Mouse (Mus musculus) megakaryocyte, embryonic 14.5 days (primary cell): ENCODE measurements around the gene Trmo. TPM values are rescaled to one million over a fixed set of nuclear protein-coding genes. Genes with fewer than 3 reads are reported as not detected.

Experiments
- H3K27me3 ChIP-seq: replicated peaks from 2 replicates; pipeline ENCODE3; 2012; ENCODE audit warnings: inconsistent platforms
- H3K36me3 ChIP-seq: replicated peaks from 2 replicates; pipeline ENCODE3; 2012; ENCODE audit warnings: low read length, inconsistent platforms, mixed read lengths
- H3K4me1 ChIP-seq: 2 replicates; pipeline ENCODE4 v1.6.1; 2012; ENCODE audit warnings: inconsistent platforms
- H3K4me3 ChIP-seq: replicated peaks from 2 replicates; pipeline ENCODE3; 2012; ENCODE audit warnings: moderate library complexity, mild to moderate bottlenecking, inconsistent platforms
- H3K9me3 ChIP-seq: 2 replicates; pipeline ENCODE4 v1.6.1; 2012; ENCODE audit warnings: inconsistent platforms
- FLI1 ChIP-seq: IDR thresholded peaks from 2 replicates; pipeline ENCODE4 v1.6.1; 2012; ENCODE audit warnings: low read length, inconsistent platforms, mixed read lengths
- GATA1 ChIP-seq: IDR thresholded peaks from 3 replicates; pipeline ENCODE4 v1.6.1; 2012; ENCODE audit warnings: mixed read lengths, low read length, inconsistent platforms, borderline replicate concordance
- polyA plus RNA-seq: library from polyadenylated mRNA; stranded (reverse); fragments of >175 nt; gene quantifications from 2 replicates; pipeline ENCODE4 v1.2.3, GENCODE M21; 2012; ENCODE audit warnings: low replicate concordance; ENCODE audit not compliant: insufficient read depth

Trmo gene
- polyA plus RNA-seq, 1 experiment: 1.5 TPM

DNA sequence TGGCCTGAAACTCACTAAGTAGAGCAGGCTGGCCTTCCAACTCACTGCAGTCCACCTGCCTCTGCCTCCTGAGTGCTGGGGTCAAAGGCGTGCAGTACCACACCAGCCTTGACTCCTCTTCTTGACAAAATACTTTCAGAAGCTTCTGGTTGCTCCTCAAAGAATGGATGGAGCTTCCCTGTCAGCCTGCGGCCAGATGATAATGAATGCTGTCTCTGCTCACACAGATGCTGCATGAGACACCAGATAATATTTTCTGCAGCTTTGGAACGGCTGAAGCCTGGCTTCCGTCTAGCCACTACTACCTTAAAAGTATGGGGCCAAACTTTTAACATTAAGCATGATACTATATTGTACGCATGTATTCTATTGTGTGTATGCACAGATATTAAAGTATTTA is 21.4 kb upstream of the Trmo start:
- Histone ChIP-seq H3K9me3 (peaks cover 2% of the 10 kb centered on the region; the same call in 1 of the 2 replicates), H3K4me1 (peaks cover 78% of the 10 kb centered on the region), H3K27me3 (no peaks in the 10 kb centered on the region), H3K4me3 (peak overlapping the region; percentile 71), H3K36me3 (no peaks in the 10 kb centered on the region)
- TF ChIP-seq FLI1 (no peak), GATA1 (no peak)

DNA sequence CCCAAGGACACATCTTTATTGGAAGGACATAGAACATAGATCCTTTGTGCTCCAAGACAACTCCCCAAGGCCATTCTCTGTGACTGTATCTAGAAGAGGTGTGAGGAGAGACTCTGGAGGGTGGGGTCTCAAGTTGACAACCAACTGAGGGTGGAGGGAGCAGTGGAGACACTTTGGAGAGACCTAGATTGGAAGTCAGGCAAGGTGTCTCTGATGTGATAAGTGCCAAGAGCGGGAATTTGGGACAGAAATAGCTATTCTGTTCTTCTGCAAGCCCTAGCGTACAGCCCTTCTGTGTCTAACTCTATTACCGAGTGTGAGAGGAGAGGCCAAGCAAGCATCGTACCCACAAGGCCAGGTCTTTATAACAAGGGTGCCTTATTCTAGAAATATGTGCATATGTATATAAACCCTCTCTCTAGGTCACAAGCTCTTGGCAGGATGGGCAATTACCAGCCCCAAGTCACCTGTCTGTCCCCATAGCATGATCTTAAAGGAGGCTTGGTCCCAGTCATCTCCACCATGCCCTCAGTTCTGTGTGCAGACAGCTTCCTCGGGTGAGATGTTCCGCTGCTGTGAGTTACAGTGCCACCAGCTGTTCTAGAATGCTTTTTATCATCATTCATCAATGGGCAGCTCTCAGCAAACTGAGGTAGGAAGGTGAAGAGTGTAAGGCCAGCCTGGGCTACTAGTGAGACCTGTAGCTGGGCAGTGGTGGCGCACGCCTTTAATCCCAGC is 17.9 kb upstream of the Trmo start:
- no peaks in the 10 kb centered on the region for H3K9me3 ChIP-seq
- no peaks in the 10 kb centered on the region for H3K36me3 ChIP-seq
- peaks cover 84% of the 10 kb centered on the region for H3K4me1 ChIP-seq
- H3K27me3 ChIP-seq: no peaks in the 10 kb centered on the region
- H3K4me3 ChIP-seq: peak overlapping the region; percentile 1
- TF ChIP-seq GATA1 (no peak), FLI1 (no peak)

DNA sequence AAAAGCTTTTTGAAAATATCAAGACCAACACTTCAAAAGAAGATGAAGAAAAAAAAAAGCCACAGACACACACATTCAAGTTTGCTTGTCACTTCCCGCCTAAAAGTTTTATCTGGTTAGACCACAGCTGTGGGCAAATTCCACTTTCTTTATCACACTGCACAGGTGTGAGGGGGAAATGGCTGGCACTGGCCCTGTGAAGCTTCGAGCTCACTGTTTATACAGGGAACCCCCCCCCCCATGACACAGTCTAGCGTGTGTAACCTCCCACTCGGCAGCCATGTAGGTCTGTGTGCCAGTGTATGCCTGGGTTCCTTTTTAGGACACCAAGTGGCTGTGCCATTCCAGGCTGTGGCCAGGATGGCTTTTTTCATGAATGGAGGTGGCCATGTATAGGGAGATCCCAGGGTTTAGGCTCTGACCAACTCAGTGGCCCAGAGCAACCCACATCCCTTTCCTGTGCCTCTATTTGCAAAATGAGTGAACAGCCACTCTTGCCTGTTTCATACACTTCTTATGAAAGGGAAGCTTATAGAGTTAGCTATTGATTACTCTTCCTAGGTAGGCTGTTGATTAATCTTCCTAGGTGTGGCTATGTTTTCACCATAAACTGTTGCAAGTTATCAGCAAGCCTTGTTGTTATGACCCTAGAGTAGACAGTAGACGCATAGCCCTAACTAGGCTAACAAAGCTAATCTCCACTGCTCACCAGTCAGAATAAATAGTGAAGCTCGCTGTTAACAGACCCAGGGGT is 15.0 kb upstream of the Trmo start:
- Histone ChIP-seq H3K9me3 (no peaks in the 10 kb centered on the region), H3K4me1 (peaks cover 79% of the 10 kb centered on the region), H3K27me3 (no peaks in the 10 kb centered on the region), H3K36me3 (peaks cover 25% of the 10 kb centered on the region), H3K4me3 (peak overlapping the region; percentile 91)
- TF ChIP-seq GATA1 (no peak), FLI1 (no peak)

DNA sequence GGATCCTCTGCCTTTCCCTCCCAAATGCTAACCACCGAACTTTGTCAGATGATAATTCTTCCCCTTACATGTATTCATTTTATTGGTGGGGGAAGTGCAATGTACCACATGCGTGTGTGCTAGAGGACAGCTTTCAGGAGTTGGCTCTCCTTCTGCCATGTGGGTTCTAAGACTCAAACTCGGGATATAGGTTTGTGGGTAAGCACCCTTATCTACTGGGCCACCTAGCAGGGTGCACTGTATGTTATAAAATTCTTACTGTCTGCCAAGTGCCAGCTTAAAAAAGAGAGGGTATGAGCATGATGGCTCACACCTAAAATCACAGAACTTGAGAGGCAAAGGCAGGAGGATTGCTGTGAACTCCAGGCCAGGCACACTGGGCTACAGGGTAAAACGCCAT is 9.6 kb upstream of the Trmo start:
- Histone ChIP-seq H3K27me3 (no peaks in the 10 kb centered on the region), H3K4me3 (no peak overlapping the region), H3K9me3 (no peaks in the 10 kb centered on the region), H3K36me3 (peaks cover 77% of the 10 kb centered on the region), H3K4me1 (peaks cover 76% of the 10 kb centered on the region)
- TF ChIP-seq FLI1 (no peak), GATA1 (no peak)

DNA sequence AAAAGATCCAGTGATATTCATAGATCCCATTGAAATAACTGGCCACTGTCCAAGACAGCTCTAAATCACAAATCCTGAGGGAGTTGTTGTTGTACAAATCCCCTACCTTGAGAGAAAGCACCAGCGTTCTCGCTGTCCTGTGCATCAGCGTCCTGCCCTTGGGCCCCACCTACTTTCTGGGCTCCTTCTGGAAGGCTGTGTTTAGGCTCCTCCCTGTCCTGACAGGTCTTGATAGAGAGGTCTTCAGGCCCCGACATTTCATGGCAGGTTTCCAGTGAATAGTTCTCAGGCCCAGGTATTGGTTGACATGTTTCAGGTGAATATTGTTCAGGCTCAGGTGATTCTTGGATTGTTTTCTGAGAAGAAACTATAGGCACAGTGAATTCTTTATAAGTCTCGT is 6.5 kb upstream of the Trmo start:
- Histone ChIP-seq H3K4me1 (peaks cover 79% of the 10 kb centered on the region), H3K9me3 (no peaks in the 10 kb centered on the region), H3K4me3 (no peak overlapping the region), H3K36me3 (peaks cover 89% of the 10 kb centered on the region), H3K27me3 (no peaks in the 10 kb centered on the region)
- TF ChIP-seq GATA1 (no peak), FLI1 (no peak)

DNA sequence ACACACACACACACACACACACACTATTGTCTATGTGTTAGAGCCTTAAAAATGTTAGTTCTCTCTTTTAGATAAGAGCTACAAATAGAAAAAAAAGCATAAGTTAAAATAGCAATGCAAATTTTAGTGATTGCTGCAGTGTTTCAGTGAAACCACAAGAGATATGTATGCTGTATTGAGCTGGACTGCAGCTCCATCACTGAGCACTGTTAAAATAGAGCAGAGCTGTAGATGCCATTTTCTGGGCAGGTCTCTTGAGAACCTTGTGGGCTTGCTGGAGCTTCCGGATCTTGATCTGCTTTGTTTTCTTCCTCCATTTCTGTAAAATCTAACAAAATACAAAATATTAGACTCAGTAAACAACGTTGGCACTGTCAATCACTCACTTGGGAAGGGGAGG is 5.2 kb upstream of the Trmo start:
- peaks cover 68% of the 10 kb centered on the region for H3K4me1 ChIP-seq
- H3K9me3 ChIP-seq: no peaks in the 10 kb centered on the region
- no peak overlapping the region for H3K4me3 ChIP-seq
- no peak for TF ChIP-seq FLI1
- TF ChIP-seq GATA1: no peak
- no peaks in the 10 kb centered on the region for H3K27me3 ChIP-seq
- peaks cover 76% of the 10 kb centered on the region for H3K36me3 ChIP-seq

DNA sequence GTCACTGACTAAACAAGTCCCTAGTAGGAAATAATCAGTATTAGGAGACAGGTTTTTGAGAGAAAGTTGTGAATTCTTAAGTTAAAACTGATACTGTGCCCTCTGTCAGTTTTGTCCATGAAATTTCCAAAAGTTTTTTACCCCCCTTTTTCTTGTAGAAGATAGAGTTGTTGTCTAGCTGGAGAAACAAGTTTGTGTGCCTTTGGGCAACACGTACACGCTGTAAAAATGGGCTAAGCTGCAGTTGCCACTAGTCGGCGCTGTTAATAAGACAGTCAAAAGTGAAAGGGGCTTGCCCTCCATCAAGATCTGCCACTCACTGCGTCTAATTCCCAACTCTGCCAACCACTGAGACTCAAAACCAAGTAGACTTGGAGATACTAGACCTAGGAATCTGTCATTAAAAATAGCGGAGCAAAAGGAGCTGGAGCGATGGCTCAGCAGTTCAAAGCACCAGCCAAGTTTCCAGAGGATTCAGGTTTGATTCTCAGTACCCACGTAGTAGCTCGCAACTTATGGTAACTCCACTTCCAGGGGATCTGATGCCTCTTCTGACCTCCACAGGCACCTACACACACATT is 1.2 kb upstream of the Trmo start:
- Histone ChIP-seq H3K27me3 (no peaks in the 10 kb centered on the region), H3K36me3 (peaks cover 59% of the 10 kb centered on the region), H3K4me1 (peaks cover 40% of the 10 kb centered on the region), H3K9me3 (no peaks in the 10 kb centered on the region), H3K4me3 (peak overlapping the region; percentile 96)
- TF ChIP-seq FLI1: no peak
- TF ChIP-seq GATA1: no peak

DNA sequence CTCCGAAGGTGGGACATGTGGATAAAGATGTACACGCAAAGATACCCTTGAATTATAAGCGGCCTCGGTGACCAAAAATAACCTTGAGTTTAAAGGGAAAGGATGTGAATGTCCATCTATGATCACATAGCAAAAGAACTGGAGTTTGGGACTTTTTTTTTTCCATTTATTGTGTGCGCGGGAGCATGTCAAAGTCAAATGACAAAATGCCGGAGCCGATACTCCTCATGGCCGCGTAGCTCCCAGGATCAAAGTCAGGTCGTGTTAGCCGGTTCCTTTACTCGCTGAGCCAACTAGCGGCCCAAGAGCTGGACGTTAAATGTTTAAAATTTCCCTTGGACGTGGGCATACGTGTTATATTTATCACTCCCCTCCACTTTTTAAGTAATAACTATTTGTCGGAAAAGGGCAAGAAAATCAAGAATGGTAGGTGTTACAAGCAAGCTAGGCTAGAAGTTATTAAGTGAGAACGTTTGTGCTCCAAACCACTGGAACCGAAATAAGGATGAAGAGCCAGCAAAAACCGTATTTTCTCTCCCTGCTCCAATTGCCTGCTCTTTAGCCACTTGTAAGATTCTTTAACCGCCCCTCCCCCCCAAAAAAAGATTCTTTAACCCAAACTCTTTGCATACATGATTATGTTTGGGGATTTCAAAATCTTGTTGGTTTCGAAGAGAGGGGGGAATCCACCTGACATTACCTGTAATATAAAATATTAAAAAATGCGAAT is 540 bp upstream of the Trmo start:
- no peak for TF ChIP-seq FLI1
- no peak for TF ChIP-seq GATA1
- H3K4me3 ChIP-seq: peak overlapping the region; percentile 96
- H3K36me3 ChIP-seq: peaks cover 60% of the 10 kb centered on the region
- no peaks in the 10 kb centered on the region for H3K9me3 ChIP-seq
- no peaks in the 10 kb centered on the region for H3K27me3 ChIP-seq
- H3K4me1 ChIP-seq: peaks cover 37% of the 10 kb centered on the region

DNA sequence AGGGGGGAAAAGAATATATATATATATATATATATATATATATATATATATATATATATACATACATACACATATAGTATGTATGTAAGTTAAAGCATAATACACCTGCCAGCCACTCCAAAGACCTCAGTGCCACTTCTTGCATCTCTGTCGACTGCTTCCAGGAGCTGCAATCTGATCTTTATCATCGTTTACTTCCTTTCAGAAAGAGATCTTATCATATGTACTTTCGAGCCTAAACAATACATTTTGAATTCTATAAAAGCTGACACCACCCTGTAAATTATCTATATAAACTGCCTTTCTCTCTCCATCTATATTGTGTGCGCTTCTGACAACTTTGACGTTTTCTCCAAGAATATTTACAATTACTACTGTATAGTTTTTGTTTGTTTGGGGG is 681 bp downstream of the Trmo start:
- peaks cover 60% of the 10 kb centered on the region for H3K36me3 ChIP-seq

More for the DNA sequence above, 681 bp downstream of the Trmo start:
- Histone ChIP-seq H3K4me3 (peak overlapping the region; percentile 96), H3K9me3 (no peaks in the 10 kb centered on the region), H3K4me1 (peaks cover 32% of the 10 kb centered on the region), H3K27me3 (no peaks in the 10 kb centered on the region)
- TF ChIP-seq FLI1: no peak
- TF ChIP-seq GATA1: no peak
